Mouse (Mus musculus) midbrain, postnatal 0 days (tissue): ENCODE data around the gene Tkt. TPM values are rescaled to one million over a fixed set of nuclear protein-coding genes. Genes with fewer than 3 reads are reported as not detected.
A peak's percentile ranks its signal among the peaks of the same experiment; 100 is the strongest.

Source experiments
- ATAC-seq: fragments of 200-750 bp; cut with Nextera tagmentation; 2 replicates; pipeline ENCODE4 v1.8.0; 2017; ENCODE audit warnings: moderate number of reproducible peaks, mild to moderate bottlenecking, moderate TSS enrichment, moderate library complexity; ENCODE audit not compliant: low FRiP score
- DNase-seq: peaks from one replicate; pipeline ENCODE4 v3.0.0-alpha.2; 2015; ENCODE audit warnings: low spot score
- H3K27ac ChIP-seq: fragments of 300-500 bp; sonication (generic); 2 replicates; pipeline ENCODE4 v1.5.1; 2014; ENCODE audit warnings: low read depth, mild to moderate bottlenecking, low read length, mixed read lengths
- H3K27me3 ChIP-seq: fragments of 300-500 bp; sonication (generic); 2 replicates; pipeline ENCODE4 v1.6.1; 2014; ENCODE audit warnings: low read length, control low read depth, mixed read lengths; ENCODE audit not compliant: insufficient read depth
- H3K36me3 ChIP-seq: fragments of 300-500 bp; sonication (generic); 2 replicates; pipeline ENCODE4 v1.6.1; 2014; ENCODE audit warnings: low read length, control low read depth, mixed read lengths; ENCODE audit not compliant: insufficient read depth
- H3K4me1 ChIP-seq: fragments of 300-500 bp; sonication (generic); 2 replicates; pipeline ENCODE4 v1.6.1; 2014; ENCODE audit warnings: mild to moderate bottlenecking, control low read depth, antibody characterized with exemption, low read length, mixed read lengths; ENCODE audit not compliant: insufficient read depth
- H3K4me2 ChIP-seq: fragments of 300-500 bp; sonication (generic); 2 replicates; pipeline ENCODE4 v1.6.1; 2014; ENCODE audit warnings: low read depth, mild to moderate bottlenecking, low read length, mixed read lengths; ENCODE audit not compliant: poor library complexity, severe bottlenecking
- H3K4me3 ChIP-seq: fragments of 300-500 bp; sonication (generic); 2 replicates; pipeline ENCODE4 v1.5.1; 2014; ENCODE audit warnings: low read depth, mild to moderate bottlenecking, low read length, moderate library complexity
- H3K9ac ChIP-seq: fragments of 300-500 bp; sonication (generic); replicated peaks from 2 replicates; pipeline ENCODE4 v1.6.1; 2014; ENCODE audit warnings: mild to moderate bottlenecking, low read length, moderate library complexity, mixed read lengths; ENCODE audit not compliant: poor library complexity, severe bottlenecking
- H3K9me3 ChIP-seq: fragments of 300-500 bp; sonication (generic); 2 replicates; pipeline ENCODE4 v1.6.1; 2016; ENCODE audit warnings: low read length, control low read depth
- CTCF ChIP-seq: IDR thresholded peaks from 2 replicates; pipeline ENCODE4 v1.5.1; 2016; ENCODE audit warnings: antibody characterized with exemption, mild to moderate bottlenecking
- WGBS: fragments of 180-500 bp; shearing (Covaris S2); extraction: QIAGEN DNeasy Blood & Tissue Kit; methylation state at CpG from one replicate; pipeline ENCODE4 v1.1.7; 2014; 5-methylcytosine and 5-hydroxymethylcytosine counted together
- polyA plus RNA-seq: library from polyadenylated mRNA; unstranded; fragments of >200 nt; fragmentation: Nextera tagmentation; extraction: Ambion mirVana; gene quantifications from 2 replicates; pipeline ENCODE4 v1.2.1, GENCODE M21; 2015
- total RNA-seq: library from RNA; depleted of rRNA; stranded (reverse); fragments of >200 nt; gene quantifications from 2 replicates; pipeline ENCODE4 v1.2.3, GENCODE M21; 2014

Gene Tkt
- total and polyA plus RNA-seq, 2 experiments from 2014 or later = 241 to 388 TPM

DNA sequence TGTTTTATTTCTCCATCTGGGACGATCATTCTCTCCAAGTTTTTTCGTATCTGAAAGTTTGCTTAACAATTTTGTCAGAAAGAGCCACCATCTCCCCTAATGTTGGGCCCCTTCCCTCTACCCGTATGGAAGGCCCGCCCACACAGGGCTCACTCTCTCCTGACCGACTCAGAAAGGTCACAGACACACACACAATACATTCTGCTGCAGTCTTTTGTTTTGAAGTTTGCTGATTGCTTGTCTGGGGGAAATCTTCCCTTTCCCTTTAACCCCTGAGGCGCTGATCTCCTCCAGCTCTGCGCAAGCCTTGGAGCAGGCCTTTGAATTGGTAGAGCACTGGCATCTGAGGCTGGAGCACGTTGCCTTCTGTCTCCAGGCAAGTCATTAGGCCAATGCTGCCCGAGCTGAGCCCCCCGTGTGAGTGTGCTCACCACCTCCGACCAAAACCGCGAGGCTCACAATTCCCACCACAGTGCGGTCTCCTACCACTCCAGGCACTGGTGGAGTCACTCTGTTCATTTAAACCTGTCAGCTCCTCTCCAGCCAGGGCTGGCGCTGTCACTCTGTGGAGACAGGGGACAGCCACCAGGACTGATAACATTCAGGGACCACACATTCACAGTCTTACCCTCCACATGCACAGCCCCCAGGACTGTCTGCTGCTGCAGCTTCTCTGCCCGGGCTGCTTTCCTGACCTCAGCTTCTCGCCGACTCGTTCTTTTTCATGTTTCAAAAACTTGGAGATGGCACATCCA is 36.5 kb downstream of the Tkt start:
- DNase-seq = no peak
- no peak overlapping the region for H3K4me2 ChIP-seq
- H3K9ac ChIP-seq = no peak overlapping the region
- ATAC-seq = no peak
- no peaks in the 10 kb centered on the region for H3K4me1 ChIP-seq
- WGBS = 54% methylated on average over 19 of the region's 19 CpGs
- H3K27me3 ChIP-seq = no peaks in the 10 kb centered on the region
- H3K27ac ChIP-seq = no peak overlapping the region
- TF ChIP-seq CTCF = no peak
- no peaks in the 10 kb centered on the region for H3K9me3 ChIP-seq
- H3K4me3 ChIP-seq = no peak overlapping the region
- no peaks in the 10 kb centered on the region for H3K36me3 ChIP-seq

DNA sequence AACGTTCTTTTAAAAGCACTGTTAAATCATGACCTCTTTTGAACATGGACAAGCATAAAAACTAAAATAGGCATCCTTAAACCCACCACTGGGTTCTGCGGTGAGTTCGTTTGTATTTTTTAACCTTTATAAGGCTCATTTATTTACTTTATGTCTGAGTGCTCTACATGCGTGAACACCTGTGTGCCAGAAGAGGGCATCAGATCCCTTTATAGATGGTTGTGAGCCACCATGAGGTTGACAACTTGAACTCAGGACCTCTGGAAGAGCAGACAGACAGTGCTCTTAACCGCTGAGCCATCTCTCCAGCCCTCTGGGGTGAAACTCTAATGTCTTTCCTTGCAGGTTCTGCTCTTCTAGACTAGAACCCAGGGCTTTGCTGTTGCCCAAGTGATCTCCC is 37.2 kb downstream of the Tkt start:
- Histone ChIP-seq H3K36me3 (no peaks in the 10 kb centered on the region), H3K9me3 (no peaks in the 10 kb centered on the region), H3K27me3 (no peaks in the 10 kb centered on the region), H3K4me2 (no peak overlapping the region), H3K27ac (no peak overlapping the region), H3K4me1 (no peaks in the 10 kb centered on the region), H3K4me3 (no peak overlapping the region), H3K9ac (no peak overlapping the region)
- TF ChIP-seq CTCF = peak; percentile 27; the same call in 1 of the 2 replicates
- DNase-seq (no peak), ATAC-seq (no peak)
- 89% methylated on average over 5 of the region's 5 CpGs for WGBS

DNA sequence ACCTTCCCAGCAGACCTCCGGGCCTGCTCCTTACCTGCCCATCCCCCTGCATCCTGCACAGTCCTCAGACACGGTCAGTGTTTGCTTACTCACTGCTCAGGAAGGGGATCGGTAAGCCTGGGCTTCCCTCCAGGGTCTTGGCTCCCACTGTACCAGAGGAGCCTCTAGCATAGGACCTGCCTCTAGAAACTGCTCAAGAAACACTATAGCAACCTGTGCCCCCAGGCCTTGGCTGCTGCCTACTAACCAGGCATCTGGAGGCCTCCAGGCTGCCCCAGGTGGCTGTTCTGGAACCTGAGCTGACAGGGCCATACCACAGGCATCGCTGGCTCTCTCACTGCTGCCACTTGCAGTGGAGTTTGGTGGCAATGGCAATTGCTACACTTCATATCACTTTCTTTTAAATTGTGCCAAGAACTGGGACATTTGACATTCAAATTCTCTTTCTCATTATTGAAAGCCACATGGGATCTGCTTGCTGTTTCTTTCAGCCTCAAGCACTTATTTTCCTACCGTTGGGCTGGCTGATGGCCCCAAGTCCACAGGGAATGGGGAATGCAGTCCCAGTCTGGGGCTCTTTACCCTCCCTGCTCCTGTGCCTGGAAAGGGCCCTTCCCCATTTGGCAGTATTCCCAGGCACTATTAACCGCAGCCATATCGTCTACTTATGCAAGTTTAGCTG is 38.8 kb downstream of the Tkt start:
- no peak overlapping the region for H3K4me2 ChIP-seq
- TF ChIP-seq CTCF = peak; percentile 24; the same call in 1 of the 2 replicates
- 30% methylated on average over 7 of the region's 7 CpGs for WGBS
- no peaks in the 10 kb centered on the region for H3K27me3 ChIP-seq
- no peak overlapping the region for H3K4me3 ChIP-seq
- no peak overlapping the region for H3K9ac ChIP-seq
- H3K9me3 ChIP-seq = no peaks in the 10 kb centered on the region
- ATAC-seq = peak; percentile 55; the same call in 1 of the 2 replicates
- H3K4me1 ChIP-seq = no peaks in the 10 kb centered on the region
- H3K36me3 ChIP-seq = no peaks in the 10 kb centered on the region
- DNase-seq = peak; percentile 62
- peak overlapping the region; percentile 12; the same call in 1 of the 2 replicates for H3K27ac ChIP-seq

DNA sequence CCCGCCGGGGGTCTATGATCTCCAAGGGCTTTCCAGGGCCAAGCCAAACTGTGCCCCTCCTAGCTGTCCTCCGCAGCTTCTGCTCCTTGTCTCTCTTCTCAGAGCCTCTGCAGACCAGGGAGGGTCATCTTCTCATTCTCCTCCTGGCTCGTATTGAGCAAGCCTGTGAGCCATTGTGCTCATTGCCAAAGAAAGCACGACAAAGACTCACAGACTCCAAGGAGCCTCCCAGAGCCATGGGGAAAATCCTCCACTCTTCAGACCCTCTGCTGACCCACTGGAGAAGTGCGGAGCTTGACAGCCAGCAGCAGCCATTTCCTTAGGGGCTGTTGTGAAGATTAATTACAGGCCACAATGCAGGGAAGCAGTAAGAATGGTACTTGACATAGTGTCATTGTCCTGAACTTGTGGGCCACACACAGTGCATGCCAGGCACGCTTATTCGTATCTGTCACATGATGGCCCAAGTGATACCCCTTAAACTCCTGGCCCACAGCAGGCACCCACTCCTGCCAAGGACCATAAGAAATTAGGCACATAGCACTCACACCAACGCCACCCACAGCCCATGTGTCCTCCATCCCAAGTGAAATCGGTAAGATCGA is 42.0 kb downstream of the Tkt start:
- 74% methylated on average over 11 of the region's 11 CpGs for WGBS
- Histone ChIP-seq H3K27ac (no peak overlapping the region), H3K9ac (no peak overlapping the region), H3K36me3 (no peaks in the 10 kb centered on the region), H3K4me2 (no peak overlapping the region), H3K9me3 (no peaks in the 10 kb centered on the region), H3K27me3 (no peaks in the 10 kb centered on the region), H3K4me3 (no peak overlapping the region), H3K4me1 (no peaks in the 10 kb centered on the region)
- TF ChIP-seq CTCF = no peak
- DNase-seq = no peak
- no peak for ATAC-seq

DNA sequence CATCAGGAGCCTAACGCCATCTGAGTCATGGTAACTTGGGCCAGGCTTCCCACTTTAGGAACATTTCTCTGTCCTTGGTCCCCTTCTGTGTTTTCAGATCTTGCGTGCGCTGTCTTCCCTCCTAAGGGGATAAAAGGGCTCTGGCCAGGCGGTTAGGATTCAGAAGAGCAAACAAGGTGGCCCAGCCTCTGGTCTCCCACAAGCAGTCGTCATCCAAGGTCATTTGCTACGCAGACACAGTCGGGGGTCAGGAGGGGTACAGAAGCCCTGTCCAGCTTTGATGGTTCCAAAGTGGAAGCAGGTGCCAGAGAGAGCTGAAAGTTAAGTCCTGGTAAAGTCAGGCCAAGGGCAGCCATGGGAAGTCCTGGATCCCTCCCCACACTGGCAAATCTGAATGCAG is 42.8 kb downstream of the Tkt start:
- Histone ChIP-seq H3K9ac (no peak overlapping the region), H3K27ac (no peak overlapping the region), H3K4me3 (no peak overlapping the region), H3K4me2 (no peak overlapping the region), H3K4me1 (no peaks in the 10 kb centered on the region), H3K9me3 (no peaks in the 10 kb centered on the region), H3K36me3 (no peaks in the 10 kb centered on the region), H3K27me3 (no peaks in the 10 kb centered on the region)
- DNase-seq = no peak
- 75% methylated on average over 7 of the region's 7 CpGs for WGBS
- TF ChIP-seq CTCF = no peak
- no peak for ATAC-seq

DNA sequence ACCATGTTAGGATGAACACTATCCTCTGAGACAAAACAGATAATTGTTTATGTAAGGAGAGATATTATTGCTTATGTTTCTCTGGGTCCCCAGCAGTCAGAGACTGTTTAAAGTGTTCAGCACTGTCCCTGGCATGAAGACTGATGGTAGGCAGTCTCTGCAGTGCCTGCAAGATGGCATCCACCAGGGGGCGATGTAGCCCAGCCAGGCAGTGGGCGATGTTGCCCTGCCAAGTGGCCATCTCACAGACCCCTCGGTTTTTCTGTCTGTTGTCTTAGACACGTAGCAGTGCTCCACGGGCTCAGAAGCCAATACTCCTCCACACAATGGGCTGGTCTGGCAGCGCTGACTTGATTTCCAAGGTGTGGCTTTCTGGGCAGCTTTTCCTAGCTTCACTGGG is 43.3 kb downstream of the Tkt start:
- peak; percentile 81 for TF ChIP-seq CTCF
- Histone ChIP-seq H3K27ac (no peak overlapping the region), H3K36me3 (no peaks in the 10 kb centered on the region), H3K9ac (no peak overlapping the region), H3K4me2 (no peak overlapping the region), H3K4me3 (no peak overlapping the region), H3K9me3 (no peaks in the 10 kb centered on the region), H3K27me3 (no peaks in the 10 kb centered on the region), H3K4me1 (no peaks in the 10 kb centered on the region)
- ATAC-seq (no peak), DNase-seq (peak; percentile 77)
- 14% methylated on average over 6 of the region's 6 CpGs for WGBS
